Mouse (Mus musculus) cerebellum, adult 8-10 months (tissue): Measurements from ENCODE around the gene Fam78a.

Experiments used
- DNase-seq: peaks from one replicate; pipeline ENCODE4 v3.0.0; 2022

The Fam78a gene

GRCm38 (mm10) chr2:32034206-32034605 lies 50.5 kb downstream of the Fam78a start:
- no peak for DNase-seq

GRCm38 (mm10) chr2:32033436-32033835 lies 51.2 kb downstream of the Fam78a start:
- no peak for DNase-seq

- peak; percentile 35 for DNase-seq
These were observed 55.0 kb downstream of the Fam78a start for GRCm38 (mm10) chr2:32029636-32030035.

- no peak for DNase-seq
These were observed 60.3 kb downstream of the Fam78a start for GRCm38 (mm10) chr2:32024372-32024771.

DNA sequence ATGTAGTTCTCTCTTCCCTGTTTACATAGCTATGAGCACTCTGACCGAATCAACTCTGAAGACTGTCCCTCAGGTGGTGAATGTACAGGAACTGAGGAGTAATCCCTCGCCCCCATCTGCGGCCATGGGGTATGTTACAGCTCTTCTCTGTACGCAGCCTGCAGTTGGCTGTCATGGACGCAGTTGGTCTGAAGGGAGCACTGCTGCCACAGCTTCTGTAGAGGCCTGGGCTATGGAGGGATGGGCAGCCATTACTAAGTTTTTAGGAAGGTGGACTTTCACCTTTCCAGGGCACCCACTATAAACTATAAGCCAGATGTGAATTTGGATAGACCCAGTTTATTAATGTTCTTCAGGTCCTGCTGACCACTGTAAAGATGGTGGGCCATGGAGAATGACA lies 64.4 kb downstream of the Fam78a start:
- DNase-seq, result no peak

DNA sequence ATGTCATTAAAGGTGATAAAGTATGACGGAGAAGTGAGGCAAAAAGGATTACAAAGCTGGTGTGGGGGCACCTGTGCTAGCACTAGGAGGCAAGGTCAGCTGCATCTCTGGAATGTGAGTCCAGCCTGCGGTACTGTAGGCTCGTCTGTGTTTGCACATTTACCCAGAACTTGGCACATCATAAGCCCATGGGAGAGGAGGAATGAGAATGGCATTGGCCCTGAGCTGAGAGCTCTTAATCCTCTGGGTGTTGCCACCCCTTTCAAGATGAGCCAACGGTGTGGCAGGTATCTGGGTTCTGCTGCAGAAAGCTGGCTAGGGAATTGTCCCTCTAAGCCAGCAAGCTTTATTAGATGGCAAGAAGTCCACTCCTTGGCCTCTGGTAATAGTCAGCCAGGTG lies 65.0 kb downstream of the Fam78a start:
- DNase-seq, result no peak

- no peak for DNase-seq
These were observed 75.9 kb downstream of the Fam78a start for GRCm38 (mm10) chr2:32008716-32009115.

- no peak for DNase-seq
These were observed 76.3 kb downstream of the Fam78a start for GRCm38 (mm10) chr2:32008311-32008710.
